Mouse (Mus musculus): ENCODE results near the gene Ccdc157. TPM values are rescaled to one million over a fixed set of nuclear protein-coding genes. Genes with fewer than 3 reads are reported as not detected.
"Not testable (repeated sequence)": the region's sequence is repeated elsewhere in the genome, so short reads cannot be mapped to it uniquely, and the experiment has no call there.

Gene Ccdc157
- total and polyA plus RNA-seq, 2 experiments from 2014 or later, result 10.7 to 22.0 TPM

- H3K9me3 ChIP-seq (ENCODE audit: low read length), result no peaks in the 10 kb centered on the region
- 1% methylated on average over 39 of the region's 41 CpGs for WGBS
- H3K9ac ChIP-seq (replicated peaks; ENCODE audit: low read length, poor library complexity, severe bottlenecking), result peak overlapping the region; percentile 68
- peak overlapping the region; percentile 87 for H3K4me2 ChIP-seq (ENCODE audit: low read depth, low read length, poor library complexity, severe bottlenecking)
- no peak for TF ChIP-seq CTCF (IDR thresholded peaks at IDR 0.05)
- DNase-seq (ENCODE audit: low spot score), result peak; percentile 84
- peak; percentile 69 for ATAC-seq (ENCODE audit: low FRiP score)
- H3K27ac ChIP-seq (ENCODE audit: low read depth, low read length), result peak overlapping the region; percentile 68
- H3K36me3 ChIP-seq (ENCODE audit: insufficient read depth, low read length), result no peaks in the 10 kb centered on the region
- H3K27me3 ChIP-seq (ENCODE audit: insufficient read depth, low read length), result peaks cover 5% of the 10 kb centered on the region; the same call in 1 of the 2 replicates
- peaks cover 12% of the 10 kb centered on the region for H3K4me1 ChIP-seq (ENCODE audit: insufficient read depth, low read length)
- peak overlapping the region; percentile 63 for H3K4me3 ChIP-seq (ENCODE audit: low read depth, low read length)
Observed at GRCm38 (mm10) chr11:4118081-4118921, 41.8 kb downstream of the Ccdc157 start.

GRCm38 (mm10) chr11:4117372-4118071 is 42.6 kb downstream of the Ccdc157 start:
- Histone ChIP-seq H3K27ac (ENCODE audit: low read depth, low read length) (peak overlapping the region; percentile 68; the same call in 1 of the 2 replicates), H3K36me3 (ENCODE audit: insufficient read depth, low read length) (no peaks in the 10 kb centered on the region), H3K4me3 (ENCODE audit: low read depth, low read length) (peak overlapping the region; percentile 63), H3K27me3 (ENCODE audit: insufficient read depth, low read length) (peaks cover 5% of the 10 kb centered on the region; the same call in 1 of the 2 replicates), H3K4me1 (ENCODE audit: insufficient read depth, low read length) (peaks cover 12% of the 10 kb centered on the region), H3K9ac (replicated peaks; ENCODE audit: low read length, poor library complexity, severe bottlenecking) (peak overlapping the region; percentile 68), H3K9me3 (ENCODE audit: low read length) (no peaks in the 10 kb centered on the region), H3K4me2 (ENCODE audit: low read depth, low read length, poor library complexity, severe bottlenecking) (peak overlapping the region; percentile 87)
- WGBS, result 25% methylated on average over 3 of the region's 3 CpGs
- 0 out of 2 replicates have a peak, but pooled peaks have one; percentile 18 for ATAC-seq (ENCODE audit: low FRiP score)
- DNase-seq (ENCODE audit: low spot score), result peak; percentile 45
- TF ChIP-seq CTCF (IDR thresholded peaks at IDR 0.05), result peak; percentile 58

- H3K4me1 ChIP-seq (ENCODE audit: insufficient read depth, low read length), result peaks cover 12% of the 10 kb centered on the region
- no peak overlapping the region for H3K9ac ChIP-seq (replicated peaks; ENCODE audit: low read length, poor library complexity, severe bottlenecking)
- DNase-seq (ENCODE audit: low spot score), result peak; percentile 57
- TF ChIP-seq CTCF (IDR thresholded peaks at IDR 0.05), result no peak
- no peaks in the 10 kb centered on the region for H3K36me3 ChIP-seq (ENCODE audit: insufficient read depth, low read length)
- H3K27ac ChIP-seq (ENCODE audit: low read depth, low read length), result no peak overlapping the region
- no peaks in the 10 kb centered on the region for H3K9me3 ChIP-seq (ENCODE audit: low read length)
- H3K4me2 ChIP-seq (ENCODE audit: low read depth, low read length, poor library complexity, severe bottlenecking), result peak overlapping the region; percentile 87; the same call in 1 of the 2 replicates
- H3K4me3 ChIP-seq (ENCODE audit: low read depth, low read length), result peak overlapping the region; percentile 63; the same call in 1 of the 2 replicates
- 57% methylated on average over 11 of the region's 11 CpGs for WGBS
- ATAC-seq (ENCODE audit: low FRiP score), result no peak
- peaks cover 5% of the 10 kb centered on the region; the same call in 1 of the 2 replicates for H3K27me3 ChIP-seq (ENCODE audit: insufficient read depth, low read length)
Observed at GRCm38 (mm10) chr11:4116458-4117141, 43.5 kb downstream of the Ccdc157 start.

GRCm38 (mm10) chr11:4115407-4115806 is 44.7 kb downstream of the Ccdc157 start:
- Histone ChIP-seq H3K4me2 (ENCODE audit: low read depth, low read length, poor library complexity, severe bottlenecking) (no peak overlapping the region), H3K27me3 (ENCODE audit: insufficient read depth, low read length) (peaks cover 2% of the 10 kb centered on the region; the same call in 1 of the 2 replicates), H3K36me3 (ENCODE audit: insufficient read depth, low read length) (peaks cover 8% of the 10 kb centered on the region), H3K4me1 (ENCODE audit: insufficient read depth, low read length) (peaks cover 12% of the 10 kb centered on the region), H3K27ac (ENCODE audit: low read depth, low read length) (no peak overlapping the region), H3K9ac (replicated peaks; ENCODE audit: low read length, poor library complexity, severe bottlenecking) (no peak overlapping the region), H3K4me3 (ENCODE audit: low read depth, low read length) (no peak overlapping the region), H3K9me3 (ENCODE audit: low read length) (no peaks in the 10 kb centered on the region)
- no peak for DNase-seq (ENCODE audit: low spot score)
- WGBS, result 90% methylated on average over 4 of the region's 4 CpGs
- TF ChIP-seq CTCF (IDR thresholded peaks at IDR 0.05), result no peak
- no peak for ATAC-seq (ENCODE audit: low FRiP score)

- 72% methylated on average over 6 of the region's 6 CpGs for WGBS
- H3K4me2 ChIP-seq (ENCODE audit: low read depth, low read length, poor library complexity, severe bottlenecking); H3K9ac ChIP-seq (replicated peaks; ENCODE audit: low read length, poor library complexity, severe bottlenecking); DNase-seq (ENCODE audit: low spot score); H3K27me3 ChIP-seq (ENCODE audit: insufficient read depth, low read length); ATAC-seq (ENCODE audit: low FRiP score); H3K27ac ChIP-seq (ENCODE audit: low read depth, low read length); H3K9me3 ChIP-seq (ENCODE audit: low read length); H3K4me3 ChIP-seq (ENCODE audit: low read depth, low read length): not testable (repeated sequence)
- peaks cover 14% of the 10 kb centered on the region for H3K36me3 ChIP-seq (ENCODE audit: insufficient read depth, low read length)
- peaks cover 12% of the 10 kb centered on the region for H3K4me1 ChIP-seq (ENCODE audit: insufficient read depth, low read length)
Observed at GRCm38 (mm10) chr11:4114541-4114940, 45.6 kb downstream of the Ccdc157 start.

Measured in midbrain, postnatal 0 days (tissue).